Comparison of ENCODE assay signal across 13 mouse cellular contexts in genomic region chr8:126221631-126222030, GRCm38 (mm10).
A peak's percentile ranks its signal among the peaks of the same experiment; 100 is the strongest.
DNase-seq lines count a peak whose midpoint lies in the region; ATAC-seq and TF ChIP-seq lines count a peak whose summit lies in the region.
"Had no signal": no experiment of that assay in that cellular context is flagged by ENCODE, and none has a peak within 500 bp of the region (broad histone marks: within the 10 kb centered on the region; RNA-seq: fewer than 3 reads in every experiment).

No protein-coding gene starts in this region.

- H3K9ac ChIP-seq in forebrain, postnatal 0 days: no peak overlapping the region
- H3K9ac ChIP-seq in forebrain, embryonic 15.5 days (replicated peaks): no peak overlapping the region
- H3K9ac ChIP-seq in liver, embryonic 14.5 days (replicated peaks): no peak overlapping the region
- H3K9ac ChIP-seq: stomach, embryonic 15.5 days had no signal

- H3K9me3 ChIP-seq in forebrain, postnatal 0 days (ENCODE audit: low read length): no peaks in the 10 kb centered on the region
- no peaks in the 10 kb centered on the region for H3K9me3 ChIP-seq in forebrain, embryonic 15.5 days
- no peaks in the 10 kb centered on the region for H3K9me3 ChIP-seq in liver, embryonic 14.5 days (ENCODE audit: control insufficient read depth, low read length)
- H3K9me3 ChIP-seq: stomach, embryonic 15.5 days had no signal

- TF ChIP-seq CTCF in forebrain, postnatal 0 days (IDR thresholded peaks at IDR 0.05; ENCODE audit: low read depth): 0 out of 2 replicates have a peak, but pooled peaks have one; percentile 2
- TF ChIP-seq CTCF in liver, embryonic 14.5 days (IDR thresholded peaks at IDR 0.05; ENCODE audit: low read depth): 0 out of 2 replicates have a peak, but pooled peaks have one; percentile 22

- ATAC-seq in forebrain, postnatal 0 days: no peak
- ATAC-seq in forebrain, embryonic 15.5 days (replicated peaks): no peak
- ATAC-seq in liver, embryonic 14.5 days (ENCODE audit: insufficient read depth): no peak
- ATAC-seq: inflammation-experienced regulatory T-cells, adult 6 months had no signal

- no peaks in the 10 kb centered on the region for H3K27me3 ChIP-seq in forebrain, postnatal 0 days (ENCODE audit: insufficient read depth, low read length)
- H3K27me3 ChIP-seq in forebrain, embryonic 15.5 days: no peaks in the 10 kb centered on the region
- H3K27me3 ChIP-seq in liver, embryonic 14.5 days (ENCODE audit: control insufficient read depth, insufficient read depth, low read length): no peaks in the 10 kb centered on the region
- H3K27me3 ChIP-seq: stomach, embryonic 15.5 days had no signal

- no peaks in the 10 kb centered on the region for H3K36me3 ChIP-seq in forebrain, postnatal 0 days (ENCODE audit: insufficient read depth)
- H3K36me3 ChIP-seq in forebrain, embryonic 15.5 days: no peaks in the 10 kb centered on the region
- no peaks in the 10 kb centered on the region for H3K36me3 ChIP-seq in liver, embryonic 14.5 days (replicated peaks; ENCODE audit: control insufficient read depth, insufficient read depth, low read depth)
- H3K36me3 ChIP-seq: stomach, embryonic 15.5 days had no signal

- no peaks in the 10 kb centered on the region for H3K4me1 ChIP-seq in forebrain, postnatal 0 days (ENCODE audit: insufficient read depth)
- H3K4me1 ChIP-seq in forebrain, embryonic 15.5 days: no peaks in the 10 kb centered on the region
- H3K4me1 ChIP-seq in liver, embryonic 14.5 days (replicated peaks; ENCODE audit: control insufficient read depth in 2 of 2, insufficient read depth in 2 of 2, low read length in 1 of 2): no peaks in the 10 kb centered on the region
- H3K4me1 ChIP-seq: megakaryocyte, embryonic 14.5 days; stomach, embryonic 15.5 days had no signal

- TF ChIP-seq EP300 in liver, embryonic 14.5 days (IDR thresholded peaks at IDR 0.05; ENCODE audit: low read depth): no peak

- H3K4me2 ChIP-seq in forebrain, postnatal 0 days (ENCODE audit: low read depth): no peak overlapping the region
- H3K4me2 ChIP-seq in forebrain, embryonic 15.5 days (replicated peaks): no peak overlapping the region
- H3K4me2 ChIP-seq in liver, embryonic 14.5 days (ENCODE audit: low read depth): no peak overlapping the region
- H3K4me2 ChIP-seq: stomach, embryonic 15.5 days had no signal

- H3K4me3 ChIP-seq in forebrain, postnatal 0 days (ENCODE audit: low read depth, low read length): no peak overlapping the region
- no peak overlapping the region for H3K4me3 ChIP-seq in forebrain, embryonic 15.5 days
- no peak overlapping the region for H3K4me3 ChIP-seq in liver, embryonic 14.5 days (ENCODE audit: insufficient read depth in 1 of 2, low read depth in 2 of 2, low read length in 2 of 2)
- H3K4me3 ChIP-seq: megakaryocyte, embryonic 14.5 days; stomach, embryonic 15.5 days had no signal

- WGBS in forebrain, postnatal 0 days: 46% methylated on average over 1 of the region's 1 CpGs
- WGBS in forebrain, embryonic 15.5 days: 35% methylated on average over 1 of the region's 1 CpGs
- 54% methylated on average over 1 of the region's 1 CpGs for WGBS in liver, embryonic 14.5 days (ENCODE audit: insufficient replicate concordance)

- H3K27ac ChIP-seq in forebrain, postnatal 0 days (ENCODE audit: low read depth, low read length): no peak overlapping the region
- H3K27ac ChIP-seq in forebrain, embryonic 15.5 days (replicated peaks): no peak overlapping the region
- no peak overlapping the region for H3K27ac ChIP-seq in liver, embryonic 14.5 days
- H3K27ac ChIP-seq: stomach, embryonic 15.5 days had no signal

- DNase-seq in forebrain, postnatal 0 days: no peak
- DNase-seq in liver, embryonic 14.5 days (ENCODE audit: low read depth in 3 of 3, low spot score in 3 of 3): no peak
- DNase-seq in liver (no peak), ES-CJ7 (ENCODE audit: low read depth, low spot score) (peak; percentile 29)
- DNase-seq in embryo, embryonic 9.5 days (ENCODE audit: extremely low spot score): peak; percentile 9
- DNase-seq in right cerebral cortex, postnatal 25 days: no peak
- no peak for DNase-seq in left cerebral cortex, adult 8-10 months (ENCODE audit: low spot score in 2 of 2)
- DNase-seq: adrenal gland, postnatal 36 days; cerebellum, adult 18-20 months had no signal

Comparison
In these comparisons a context has a peak if more than half of its experiments do, and no peak if none do; other contexts are left out.
1. DNase-seq: peak in ES-CJ7 (single experiment) and embryo, embryonic 9.5 days (single experiment); none in forebrain, postnatal 0 days (single experiment), liver, embryonic 14.5 days (0 of 3), liver (single experiment), right cerebral cortex, postnatal 25 days (single experiment) and left cerebral cortex, adult 8-10 months (0 of 2).